Mouse (Mus musculus): ENCODE measurements around the gene E2f8. TPM values are rescaled to one million over a fixed set of nuclear protein-coding genes. Genes with fewer than 3 reads are reported as not detected.

Gene E2f8
- polyA plus RNA-seq, 1 experiment from 2014 or later = 12.0 TPM

GRCm38 (mm10) chr7:48867576-48867975 lies 13.8 kb downstream of the E2f8 start:
- no peak for ATAC-seq (ENCODE audit: low FRiP score)
- H3K4me2 ChIP-seq (replicated peaks) = no peak overlapping the region
- no peaks in the 10 kb centered on the region for H3K4me1 ChIP-seq
- no peak overlapping the region for H3K4me3 ChIP-seq
- no peak overlapping the region for H3K27ac ChIP-seq
- H3K9ac ChIP-seq = no peak overlapping the region
- H3K9me3 ChIP-seq (replicated peaks) = no peaks in the 10 kb centered on the region
- peaks cover 52% of the 10 kb centered on the region for H3K36me3 ChIP-seq
- WGBS = 93% methylated on average over 18 of the region's 18 CpGs
- H3K27me3 ChIP-seq = no peaks in the 10 kb centered on the region

- H3K4me1 ChIP-seq = no peaks in the 10 kb centered on the region
- no peak overlapping the region for H3K9ac ChIP-seq
- H3K9me3 ChIP-seq (replicated peaks) = no peaks in the 10 kb centered on the region
- no peak overlapping the region for H3K4me2 ChIP-seq (replicated peaks)
- no peak overlapping the region for H3K27ac ChIP-seq
- ATAC-seq (ENCODE audit: low FRiP score) = no peak
- WGBS = 90% methylated on average over 9 of the region's 9 CpGs
- no peak overlapping the region for H3K4me3 ChIP-seq
- no peaks in the 10 kb centered on the region for H3K27me3 ChIP-seq
- H3K36me3 ChIP-seq = peaks cover 26% of the 10 kb centered on the region
Observed at GRCm38 (mm10) chr7:48864671-48865458, 16.5 kb downstream of the E2f8 start.

DNA sequence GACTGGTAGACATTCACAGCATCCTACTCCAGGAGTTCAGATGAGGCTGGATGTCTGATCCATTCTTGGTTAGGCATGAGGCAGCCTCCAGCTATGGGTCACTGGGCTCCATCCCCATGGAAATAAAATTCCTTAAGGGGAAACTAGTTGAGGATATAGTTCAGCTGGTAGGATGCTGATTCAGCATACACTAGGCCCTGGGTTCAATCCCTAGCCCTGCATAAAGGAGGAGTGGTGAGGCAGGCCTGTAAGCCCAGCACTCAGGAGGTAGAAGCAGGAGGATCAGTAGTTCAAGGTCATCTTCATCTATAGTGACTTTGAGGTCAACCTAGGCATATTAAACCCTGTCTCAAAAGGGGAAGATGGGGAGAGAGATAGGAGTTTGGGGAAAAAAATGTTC lies 17.2 kb downstream of the E2f8 start:
- no peaks in the 10 kb centered on the region for H3K27me3 ChIP-seq
- no peaks in the 10 kb centered on the region for H3K9me3 ChIP-seq (replicated peaks)
- no peak overlapping the region for H3K4me2 ChIP-seq (replicated peaks)
- H3K9ac ChIP-seq = no peak overlapping the region
- ATAC-seq (ENCODE audit: low FRiP score) = no peak
- no peak overlapping the region for H3K27ac ChIP-seq
- H3K36me3 ChIP-seq = peaks cover 23% of the 10 kb centered on the region
- H3K4me1 ChIP-seq = no peaks in the 10 kb centered on the region
- H3K4me3 ChIP-seq = no peak overlapping the region

GRCm38 (mm10) chr7:48861796-48862195 lies 19.6 kb downstream of the E2f8 start:
- ATAC-seq (ENCODE audit: low FRiP score) = no peak
- no peak overlapping the region for H3K9ac ChIP-seq
- H3K27ac ChIP-seq = no peak overlapping the region
- H3K36me3 ChIP-seq = peaks cover 13% of the 10 kb centered on the region
- WGBS = 91% methylated on average over 4 of the region's 4 CpGs
- no peak overlapping the region for H3K4me2 ChIP-seq (replicated peaks)
- H3K27me3 ChIP-seq = no peaks in the 10 kb centered on the region
- no peak overlapping the region for H3K4me3 ChIP-seq
- no peaks in the 10 kb centered on the region for H3K4me1 ChIP-seq
- no peaks in the 10 kb centered on the region for H3K9me3 ChIP-seq (replicated peaks)

GRCm38 (mm10) chr7:48860948-48861347 lies 20.4 kb downstream of the E2f8 start:
- WGBS = 75% methylated on average over 1 of the region's 1 CpGs
- Histone ChIP-seq H3K9me3 (replicated peaks) (no peaks in the 10 kb centered on the region), H3K4me2 (replicated peaks) (no peak overlapping the region), H3K27ac (no peak overlapping the region), H3K9ac (no peak overlapping the region), H3K4me3 (no peak overlapping the region), H3K27me3 (no peaks in the 10 kb centered on the region), H3K4me1 (no peaks in the 10 kb centered on the region), H3K36me3 (peaks cover 8% of the 10 kb centered on the region)
- ATAC-seq (ENCODE audit: low FRiP score) = no peak

DNA sequence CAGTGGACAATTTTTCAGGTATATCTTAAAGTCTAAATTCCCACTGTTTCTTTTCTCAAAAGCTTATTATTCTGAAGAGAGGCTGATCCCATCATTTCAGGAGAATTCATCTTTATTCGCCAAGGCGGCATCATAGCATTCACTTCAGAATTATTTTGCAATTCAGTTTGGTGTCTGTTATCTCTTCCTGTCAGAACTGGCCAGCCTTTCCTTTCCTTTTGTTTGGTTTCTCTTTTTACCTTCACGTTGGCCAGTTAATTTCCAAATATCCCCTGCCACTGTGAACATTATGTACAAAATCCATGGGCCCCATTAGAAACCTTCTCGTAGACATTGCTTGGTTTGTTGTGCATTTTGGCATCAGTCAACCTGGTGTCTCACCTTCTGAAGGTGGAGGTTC lies 22.0 kb downstream of the E2f8 start:
- ATAC-seq (ENCODE audit: low FRiP score) = no peak
- Histone ChIP-seq H3K9me3 (replicated peaks) (no peaks in the 10 kb centered on the region), H3K4me2 (replicated peaks) (no peak overlapping the region), H3K36me3 (no peaks in the 10 kb centered on the region), H3K4me1 (no peaks in the 10 kb centered on the region), H3K4me3 (no peak overlapping the region), H3K27ac (no peak overlapping the region), H3K9ac (no peak overlapping the region), H3K27me3 (no peaks in the 10 kb centered on the region)
- 91% methylated on average over 4 of the region's 4 CpGs for WGBS

DNA sequence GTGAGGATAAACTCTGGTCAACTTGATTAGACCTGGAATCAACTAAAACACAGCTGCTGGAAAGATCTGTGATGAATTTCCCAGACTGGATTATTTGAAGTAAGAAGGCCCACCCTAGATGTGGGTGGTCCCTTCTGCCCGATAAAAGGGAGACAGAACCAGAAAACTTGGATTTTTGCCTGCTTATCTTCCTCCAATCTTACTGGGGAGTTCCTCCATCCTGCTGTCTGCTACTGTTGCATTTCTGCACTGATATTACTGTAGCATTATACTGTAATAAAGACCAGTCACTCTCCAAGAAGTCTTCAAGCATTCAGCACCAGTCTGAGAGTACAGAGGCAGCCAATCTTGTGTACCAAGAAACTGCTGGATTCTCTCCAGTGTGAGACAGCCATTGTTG lies 23.1 kb downstream of the E2f8 start:
- 75% methylated on average over 1 of the region's 1 CpGs for WGBS
- no peak overlapping the region for H3K27ac ChIP-seq
- ATAC-seq (ENCODE audit: low FRiP score) = no peak
- H3K36me3 ChIP-seq = no peaks in the 10 kb centered on the region
- H3K4me3 ChIP-seq = no peak overlapping the region
- no peak overlapping the region for H3K9ac ChIP-seq
- H3K4me1 ChIP-seq = no peaks in the 10 kb centered on the region
- H3K9me3 ChIP-seq (replicated peaks) = no peaks in the 10 kb centered on the region
- no peak overlapping the region for H3K4me2 ChIP-seq (replicated peaks)
- H3K27me3 ChIP-seq = no peaks in the 10 kb centered on the region

DNA sequence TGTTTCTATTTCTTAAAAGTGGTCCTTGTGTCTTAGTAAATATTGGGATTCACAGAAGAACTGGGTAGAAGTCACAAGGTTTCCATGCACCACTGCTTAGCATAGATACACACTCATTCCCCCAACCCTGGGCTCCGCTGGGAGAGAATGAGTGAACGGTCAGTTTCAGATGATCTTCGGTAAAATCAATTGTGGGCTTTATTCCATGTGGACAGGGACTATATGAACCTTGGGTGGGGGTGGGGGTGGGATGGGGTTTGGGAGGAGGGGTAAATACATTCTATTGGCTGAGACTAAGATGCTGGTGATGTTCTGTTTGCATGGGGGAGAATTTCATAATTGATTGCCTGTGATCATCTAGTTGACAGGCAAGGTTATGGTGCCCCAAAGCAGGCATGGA lies 25.9 kb downstream of the E2f8 start:
- H3K36me3 ChIP-seq = no peaks in the 10 kb centered on the region
- H3K4me2 ChIP-seq (replicated peaks) = no peak overlapping the region
- no peak overlapping the region for H3K9ac ChIP-seq
- ATAC-seq (ENCODE audit: low FRiP score) = no peak
- no peaks in the 10 kb centered on the region for H3K9me3 ChIP-seq (replicated peaks)
- H3K27me3 ChIP-seq = peaks cover 3% of the 10 kb centered on the region; the same call in 1 of the 2 replicates
- no peak overlapping the region for H3K27ac ChIP-seq
- no peaks in the 10 kb centered on the region for H3K4me1 ChIP-seq
- no peak overlapping the region for H3K4me3 ChIP-seq
- WGBS = 95% methylated on average over 3 of the region's 3 CpGs

DNA sequence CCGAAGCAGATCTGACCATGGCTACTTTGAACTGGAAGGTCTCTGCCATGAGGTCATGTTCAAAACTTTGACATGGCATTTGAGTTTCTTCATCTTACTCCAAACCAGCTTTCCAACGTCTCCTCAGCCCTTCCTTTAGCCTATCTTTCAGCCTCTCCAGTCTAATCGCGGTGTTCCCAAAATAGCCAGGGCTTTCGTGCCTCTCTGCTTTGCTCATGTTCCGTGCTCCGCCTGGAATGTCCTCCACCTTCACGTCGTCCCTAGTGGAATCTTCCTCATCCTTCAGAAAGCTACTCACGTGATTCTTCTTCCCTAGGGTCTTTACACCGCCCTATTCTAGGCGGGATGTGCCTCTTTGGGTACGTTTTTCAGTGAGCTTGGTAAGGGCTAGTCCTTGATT lies 27.9 kb downstream of the E2f8 start:
- no peak for ATAC-seq (ENCODE audit: low FRiP score)
- H3K9ac ChIP-seq = no peak overlapping the region
- no peaks in the 10 kb centered on the region for H3K36me3 ChIP-seq
- no peaks in the 10 kb centered on the region for H3K9me3 ChIP-seq (replicated peaks)
- no peak overlapping the region for H3K4me3 ChIP-seq
- no peak overlapping the region for H3K4me2 ChIP-seq (replicated peaks)
- no peaks in the 10 kb centered on the region for H3K4me1 ChIP-seq
- H3K27ac ChIP-seq = no peak overlapping the region
- peaks cover 3% of the 10 kb centered on the region for H3K27me3 ChIP-seq
- WGBS = 84% methylated on average over 13 of the region's 13 CpGs

DNA sequence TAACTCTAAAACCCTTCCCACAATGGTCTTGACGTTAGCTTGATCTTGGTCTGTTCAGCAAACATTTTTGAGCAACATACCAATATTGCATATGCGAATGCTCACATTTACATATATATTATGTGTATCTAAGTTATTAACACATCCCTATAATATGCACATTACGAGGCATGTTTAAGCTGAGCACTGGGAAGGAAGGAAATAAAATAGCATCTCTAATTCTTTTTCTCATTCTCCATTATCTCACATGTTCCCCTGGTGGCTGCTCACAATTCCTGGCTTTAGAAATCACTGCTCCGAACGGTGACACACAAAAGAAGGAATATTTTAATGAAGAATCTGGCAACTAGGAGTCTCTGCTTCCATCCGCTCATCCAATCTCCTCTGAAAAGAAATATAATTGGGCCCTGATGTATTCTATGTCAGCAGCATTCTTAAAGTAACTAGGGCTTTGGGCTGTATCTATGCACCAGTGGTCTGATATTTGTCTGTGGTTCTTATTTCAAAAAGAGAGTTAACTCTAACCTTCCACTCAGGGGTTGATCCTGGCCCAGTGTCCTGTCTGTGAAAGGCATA lies 29.8 kb downstream of the E2f8 start:
- H3K4me3 ChIP-seq = no peak overlapping the region
- H3K27ac ChIP-seq = no peak overlapping the region
- WGBS = 60% methylated on average over 6 of the region's 6 CpGs
- H3K9ac ChIP-seq = no peak overlapping the region
- H3K9me3 ChIP-seq (replicated peaks) = no peaks in the 10 kb centered on the region
- H3K36me3 ChIP-seq = no peaks in the 10 kb centered on the region
- ATAC-seq (ENCODE audit: low FRiP score) = no peak
- no peaks in the 10 kb centered on the region; the same call in 1 of the 2 replicates for H3K4me1 ChIP-seq
- no peak overlapping the region for H3K4me2 ChIP-seq (replicated peaks)
- H3K27me3 ChIP-seq = peaks cover 14% of the 10 kb centered on the region

- no peak within 1 kb of the TSS for H3K27ac ChIP-seq
- H3K36me3 ChIP-seq = no peaks in the 10 kb centered on the region
- 51% methylated on average over 11 of the region's 11 CpGs for WGBS
- no peak within 1 kb of the TSS for H3K4me2 ChIP-seq (replicated peaks)
- H3K27me3 ChIP-seq = peaks cover 49% of the 10 kb centered on the region
- H3K4me1 ChIP-seq = no peaks in the 10 kb centered on the region; the same call in 1 of the 2 replicates
- no peak within 1 kb of the TSS for H3K4me3 ChIP-seq
- ATAC-seq (ENCODE audit: low FRiP score) = 0 out of 2 replicates have a peak, but pooled peaks have one; percentile 48
- H3K9ac ChIP-seq = no peak within 1 kb of the TSS
- H3K9me3 ChIP-seq (replicated peaks) = no peaks in the 10 kb centered on the region
Observed at GRCm38 (mm10) chr7:48847820-48848650, 33.4 kb downstream of the E2f8 start, which contains the start of gene Csrp3. Gene Csrp3 (minus strand): TSS chr7:48848033.

GRCm38 (mm10) chr7:48846755-48847154 lies 34.6 kb downstream of the E2f8 start:
- 63% methylated on average over 6 of the region's 6 CpGs for WGBS
- H3K4me2 ChIP-seq (replicated peaks) = no peak overlapping the region
- H3K4me3 ChIP-seq = no peak overlapping the region
- no peak overlapping the region for H3K9ac ChIP-seq
- H3K36me3 ChIP-seq = no peaks in the 10 kb centered on the region
- H3K4me1 ChIP-seq = no peaks in the 10 kb centered on the region; the same call in 1 of the 2 replicates
- peaks cover 61% of the 10 kb centered on the region for H3K27me3 ChIP-seq
- H3K9me3 ChIP-seq (replicated peaks) = no peaks in the 10 kb centered on the region
- H3K27ac ChIP-seq = no peak overlapping the region
- no peak for ATAC-seq (ENCODE audit: low FRiP score)

Measured in hindbrain, embryonic 12.5 days (tissue).